Mouse (Mus musculus): ENCODE measurements at regions not wholly inside any gene's neighbourhood (a gene's known extent, or its start where the extent isn't known, plus 50 kb on each side); places are given as distances from the start of the nearest gene placed in this dataset.

DNA sequence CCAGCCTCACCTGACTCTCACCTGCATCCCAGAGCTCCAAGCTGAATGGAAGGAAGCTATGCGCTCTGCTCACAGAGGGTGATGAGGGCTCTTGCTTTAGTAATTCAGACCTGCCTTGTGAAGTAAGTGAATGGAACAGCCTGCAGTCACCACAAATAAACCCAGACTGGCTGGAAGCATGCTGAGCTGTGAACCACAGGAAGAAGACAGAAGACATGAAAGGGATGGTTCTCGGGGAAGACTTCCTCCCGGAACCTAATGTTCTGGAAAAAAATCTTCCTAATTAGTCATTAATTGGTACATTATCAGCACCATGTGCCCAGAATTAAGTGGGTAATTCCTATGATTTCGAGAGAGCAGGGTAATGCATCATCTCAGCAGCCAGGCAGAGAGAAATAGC lies 100.3 kb downstream of the Ets2 start:
- ATAC-seq (replicated peaks; ENCODE audit: low FRiP score): no peak
- H3K9ac ChIP-seq (ENCODE audit: low read depth, low read length): no peak overlapping the region
- 59% methylated on average over 4 of the region's 4 CpGs for WGBS

DNA sequence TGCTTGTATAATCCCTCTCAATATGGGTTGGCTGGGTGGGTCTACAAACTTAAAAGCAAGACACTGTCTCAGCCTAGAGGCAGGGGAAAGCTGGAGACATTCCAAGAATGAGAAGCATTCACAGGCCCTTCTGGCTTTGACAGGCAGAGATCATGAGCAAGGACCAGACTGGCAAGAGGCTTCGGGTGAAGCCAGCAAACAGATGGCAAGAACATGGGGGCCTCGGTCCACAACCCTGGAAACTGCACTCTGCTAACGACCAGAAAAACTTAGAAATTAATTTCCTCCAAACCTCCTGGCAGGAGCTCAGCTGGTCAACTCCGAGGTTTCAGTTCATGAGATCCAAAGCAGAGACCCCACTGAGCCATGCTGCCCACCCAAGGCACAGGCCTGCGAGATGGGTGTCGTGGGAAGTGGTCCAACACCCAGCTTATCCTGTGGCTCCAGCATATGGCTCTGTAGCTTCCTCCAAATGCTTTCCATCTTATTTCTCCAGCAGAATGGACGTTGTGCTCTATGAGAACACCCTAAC lies 99.1 kb downstream of the Ets2 start:
- 76% methylated on average over 7 of the region's 7 CpGs for WGBS
- Histone ChIP-seq H3K27me3 (replicated peaks; ENCODE audit: control insufficient read depth, insufficient read depth, low read length) (no peaks in the 10 kb centered on the region), H3K27ac (ENCODE audit: low read depth, low read length) (no peak overlapping the region), H3K9me3 (ENCODE audit: control insufficient read depth, low read length) (no peaks in the 10 kb centered on the region), H3K4me2 (no peak overlapping the region), H3K4me3 (ENCODE audit: low read depth, low read length) (no peak overlapping the region), H3K9ac (ENCODE audit: low read depth, low read length) (no peak overlapping the region), H3K4me1 (replicated peaks; ENCODE audit: control insufficient read depth, insufficient read depth, low read length) (no peaks in the 10 kb centered on the region), H3K36me3 (ENCODE audit: control insufficient read depth, insufficient read depth, low read length) (no peaks in the 10 kb centered on the region)
- no peak for ATAC-seq (replicated peaks; ENCODE audit: low FRiP score)
- DNase-seq (ENCODE audit: low spot score): no peak

More for the DNA sequence above, 100.3 kb downstream of the Ets2 start:
- Histone ChIP-seq H3K27me3 (replicated peaks; ENCODE audit: control insufficient read depth, insufficient read depth, low read length) (no peaks in the 10 kb centered on the region), H3K4me1 (replicated peaks; ENCODE audit: control insufficient read depth, insufficient read depth, low read length) (no peaks in the 10 kb centered on the region), H3K9me3 (ENCODE audit: control insufficient read depth, low read length) (no peaks in the 10 kb centered on the region), H3K4me3 (ENCODE audit: low read depth, low read length) (no peak overlapping the region), H3K27ac (ENCODE audit: low read depth, low read length) (no peak overlapping the region), H3K4me2 (no peak overlapping the region), H3K36me3 (ENCODE audit: control insufficient read depth, insufficient read depth, low read length) (no peaks in the 10 kb centered on the region)
- no peak for DNase-seq (ENCODE audit: low spot score)

DNA sequence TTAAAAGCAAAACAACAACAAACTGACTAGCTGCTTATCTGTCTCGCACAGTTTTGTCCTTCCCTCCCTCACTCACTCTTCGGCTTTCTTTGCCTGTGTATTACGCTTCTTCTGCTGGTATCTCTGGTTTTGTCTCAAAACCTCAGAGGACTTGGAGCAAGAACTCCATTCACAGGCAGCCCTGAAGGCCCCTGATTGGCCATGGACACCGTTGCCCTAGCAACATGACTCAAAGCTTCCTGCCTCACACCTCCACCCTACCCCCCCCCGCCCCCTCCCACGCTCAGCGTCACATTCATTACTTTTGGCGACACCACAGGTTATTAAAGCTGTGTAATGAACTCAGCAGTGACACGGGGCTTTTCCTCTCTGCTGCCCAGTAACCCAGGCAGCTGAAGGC lies 96.7 kb downstream of the Ets2 start:
- ATAC-seq (replicated peaks; ENCODE audit: low FRiP score) (no peak), DNase-seq (ENCODE audit: low spot score) (no peak)
- no peaks in the 10 kb centered on the region for H3K9me3 ChIP-seq (ENCODE audit: control insufficient read depth, low read length)
- no peaks in the 10 kb centered on the region for H3K4me1 ChIP-seq (replicated peaks; ENCODE audit: control insufficient read depth, insufficient read depth, low read length)
- H3K36me3 ChIP-seq (ENCODE audit: control insufficient read depth, insufficient read depth, low read length): no peaks in the 10 kb centered on the region
- H3K9ac ChIP-seq (ENCODE audit: low read depth, low read length): no peak overlapping the region
- H3K4me3 ChIP-seq (ENCODE audit: low read depth, low read length): no peak overlapping the region
- H3K4me2 ChIP-seq: no peak overlapping the region
- H3K27me3 ChIP-seq (replicated peaks; ENCODE audit: control insufficient read depth, insufficient read depth, low read length): no peaks in the 10 kb centered on the region
- H3K27ac ChIP-seq (ENCODE audit: low read depth, low read length): no peak overlapping the region
- WGBS: 35% methylated on average over 9 of the region's 9 CpGs

DNA sequence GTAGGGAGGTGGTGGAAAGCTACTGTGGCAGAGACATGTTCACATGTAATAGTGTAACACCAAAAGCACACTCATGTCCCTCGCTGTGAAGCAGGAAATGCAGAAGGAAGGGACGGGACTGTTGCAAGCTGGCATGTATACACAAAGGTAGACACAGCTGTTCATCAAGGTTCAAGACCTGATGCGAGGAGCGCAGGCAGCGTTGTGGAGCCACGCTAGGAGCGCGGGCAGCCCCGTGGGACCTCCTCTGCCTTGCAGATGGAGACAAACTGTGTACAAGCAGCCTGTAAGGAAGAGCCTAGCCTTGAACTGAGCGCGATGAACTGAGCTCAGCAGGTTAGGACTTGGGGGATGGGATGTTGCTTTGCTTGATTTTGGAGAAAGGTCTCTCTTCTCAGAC lies 96.2 kb downstream of the Ets2 start:
- Histone ChIP-seq H3K9me3 (ENCODE audit: control insufficient read depth, low read length) (no peaks in the 10 kb centered on the region), H3K9ac (ENCODE audit: low read depth, low read length) (no peak overlapping the region), H3K4me2 (no peak overlapping the region), H3K4me3 (ENCODE audit: low read depth, low read length) (no peak overlapping the region), H3K27ac (ENCODE audit: low read depth, low read length) (no peak overlapping the region), H3K4me1 (replicated peaks; ENCODE audit: control insufficient read depth, insufficient read depth, low read length) (no peaks in the 10 kb centered on the region), H3K36me3 (ENCODE audit: control insufficient read depth, insufficient read depth, low read length) (no peaks in the 10 kb centered on the region), H3K27me3 (replicated peaks; ENCODE audit: control insufficient read depth, insufficient read depth, low read length) (no peaks in the 10 kb centered on the region)
- DNase-seq (ENCODE audit: low spot score): no peak
- no peak for ATAC-seq (replicated peaks; ENCODE audit: low FRiP score)
- WGBS: 77% methylated on average over 11 of the region's 11 CpGs

DNA sequence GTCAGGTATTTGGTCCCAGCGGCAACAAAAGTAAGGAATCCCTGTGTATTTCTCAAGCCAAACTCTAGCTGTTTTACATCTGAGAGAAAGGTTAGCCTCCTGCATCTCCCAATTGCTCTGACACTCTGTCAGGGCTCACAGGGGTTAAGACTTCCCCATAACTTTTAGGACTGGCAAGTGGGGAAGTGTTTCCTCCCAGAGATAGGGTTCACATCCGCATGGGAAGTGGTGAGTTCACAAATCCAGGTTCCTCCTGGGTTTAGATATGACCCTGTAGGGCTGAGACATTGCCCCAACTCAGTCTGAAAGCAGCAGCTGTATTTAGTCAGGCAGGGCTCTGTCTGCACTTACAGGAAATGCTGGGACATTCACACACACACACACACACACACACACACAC lies 95.3 kb downstream of the Ets2 start:
- no peak overlapping the region for H3K27ac ChIP-seq (ENCODE audit: low read depth, low read length)
- H3K36me3 ChIP-seq (ENCODE audit: control insufficient read depth, insufficient read depth, low read length): no peaks in the 10 kb centered on the region
- no peak overlapping the region for H3K4me2 ChIP-seq
- no peak for DNase-seq (ENCODE audit: low spot score)
- no peaks in the 10 kb centered on the region for H3K9me3 ChIP-seq (ENCODE audit: control insufficient read depth, low read length)
- no peaks in the 10 kb centered on the region for H3K27me3 ChIP-seq (replicated peaks; ENCODE audit: control insufficient read depth, insufficient read depth, low read length)
- no peaks in the 10 kb centered on the region for H3K4me1 ChIP-seq (replicated peaks; ENCODE audit: control insufficient read depth, insufficient read depth, low read length)
- no peak overlapping the region for H3K4me3 ChIP-seq (ENCODE audit: low read depth, low read length)
- no peak; the same call in 1 of the 2 replicates for ATAC-seq (replicated peaks; ENCODE audit: low FRiP score)
- no peak overlapping the region for H3K9ac ChIP-seq (ENCODE audit: low read depth, low read length)
- 52% methylated on average over 2 of the region's 2 CpGs for WGBS

DNA sequence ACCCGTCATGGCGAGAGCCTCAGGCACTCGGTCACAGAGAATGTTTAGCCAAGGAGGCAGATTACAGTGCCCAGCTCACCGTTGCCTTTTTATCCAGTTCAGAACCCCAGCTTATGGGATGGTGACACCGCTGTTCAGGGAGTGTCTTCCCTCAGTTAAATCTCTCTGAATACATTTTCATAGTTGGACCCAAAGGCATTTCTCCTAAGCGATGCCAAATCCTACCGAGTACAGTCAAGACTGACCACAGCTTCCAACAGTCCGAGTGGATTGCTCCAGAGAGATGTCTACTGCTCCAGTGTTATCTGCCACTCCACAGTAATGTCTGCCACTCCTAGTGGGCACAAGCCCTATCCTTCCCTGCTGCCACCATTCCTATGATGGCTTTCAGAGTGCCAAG lies 93.0 kb downstream of the Ets2 start:
- Histone ChIP-seq H3K9me3 (ENCODE audit: control insufficient read depth, low read length) (no peaks in the 10 kb centered on the region), H3K36me3 (ENCODE audit: control insufficient read depth, insufficient read depth, low read length) (no peaks in the 10 kb centered on the region), H3K4me3 (ENCODE audit: low read depth, low read length) (no peak overlapping the region), H3K27me3 (replicated peaks; ENCODE audit: control insufficient read depth, insufficient read depth, low read length) (no peaks in the 10 kb centered on the region), H3K4me2 (no peak overlapping the region), H3K4me1 (replicated peaks; ENCODE audit: control insufficient read depth, insufficient read depth, low read length) (no peaks in the 10 kb centered on the region), H3K27ac (ENCODE audit: low read depth, low read length) (no peak overlapping the region), H3K9ac (ENCODE audit: low read depth, low read length) (no peak overlapping the region)
- no peak for DNase-seq (ENCODE audit: low spot score)
- WGBS: 81% methylated on average over 8 of the region's 8 CpGs
- no peak for ATAC-seq (replicated peaks; ENCODE audit: low FRiP score)

DNA sequence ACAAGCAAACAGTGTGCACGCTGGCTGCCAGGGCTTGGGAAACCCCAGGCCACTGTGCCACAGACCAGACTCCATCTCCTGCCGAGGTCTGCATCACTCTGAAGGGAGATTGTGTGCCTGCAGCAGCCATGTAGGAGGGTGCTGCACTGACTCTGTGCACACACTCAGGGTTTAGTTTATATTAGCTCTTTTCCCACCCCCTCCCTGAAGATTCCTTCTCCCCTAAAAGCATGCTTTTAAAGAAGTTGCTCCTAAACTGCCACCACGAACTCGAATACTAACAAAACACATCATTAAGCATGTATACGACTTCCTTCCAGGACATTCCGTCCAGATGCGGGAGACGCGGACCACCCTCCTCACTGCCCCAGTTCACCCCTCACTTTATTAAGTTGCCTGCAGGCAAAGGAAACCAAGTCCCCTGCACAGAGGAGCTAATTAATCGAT lies 92.4 kb downstream of the Ets2 start:
- Histone ChIP-seq H3K9ac (ENCODE audit: low read depth, low read length) (no peak overlapping the region), H3K36me3 (ENCODE audit: control insufficient read depth, insufficient read depth, low read length) (no peaks in the 10 kb centered on the region), H3K4me2 (no peak overlapping the region), H3K27me3 (replicated peaks; ENCODE audit: control insufficient read depth, insufficient read depth, low read length) (no peaks in the 10 kb centered on the region), H3K27ac (ENCODE audit: low read depth, low read length) (no peak overlapping the region), H3K4me1 (replicated peaks; ENCODE audit: control insufficient read depth, insufficient read depth, low read length) (no peaks in the 10 kb centered on the region), H3K9me3 (ENCODE audit: control insufficient read depth, low read length) (no peaks in the 10 kb centered on the region), H3K4me3 (ENCODE audit: low read depth, low read length) (no peak overlapping the region)
- WGBS: 60% methylated on average over 10 of the region's 10 CpGs
- ATAC-seq (replicated peaks; ENCODE audit: low FRiP score): no peak
- DNase-seq (ENCODE audit: low spot score): no peak

DNA sequence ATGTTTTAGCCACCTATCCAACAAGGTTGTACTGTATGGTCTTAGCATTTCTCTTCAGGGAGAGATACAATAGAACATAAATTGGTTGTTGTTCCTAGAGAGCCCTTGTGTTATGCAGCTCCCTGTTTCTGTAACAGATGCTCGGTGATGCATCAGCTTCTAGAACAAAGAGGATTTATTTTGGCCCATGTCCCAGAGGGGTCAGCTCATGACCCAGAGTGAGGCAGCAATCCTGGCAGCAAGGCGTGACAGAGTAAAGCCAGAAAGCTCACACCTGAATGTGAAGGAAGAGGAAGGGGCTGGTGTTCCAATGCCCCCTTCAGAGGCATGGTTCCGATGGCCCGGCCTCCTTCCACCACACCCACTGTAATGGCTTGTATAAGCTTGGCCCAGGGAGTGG lies 88.8 kb downstream of the Ets2 start:
- 80% methylated on average over 4 of the region's 4 CpGs for WGBS
- ATAC-seq (replicated peaks; ENCODE audit: low FRiP score) (no peak), DNase-seq (ENCODE audit: low spot score) (no peak)
- no peaks in the 10 kb centered on the region for H3K9me3 ChIP-seq (ENCODE audit: control insufficient read depth, low read length)
- no peak overlapping the region for H3K4me2 ChIP-seq
- no peaks in the 10 kb centered on the region for H3K36me3 ChIP-seq (ENCODE audit: control insufficient read depth, insufficient read depth, low read length)
- H3K27ac ChIP-seq (ENCODE audit: low read depth, low read length): no peak overlapping the region
- no peak overlapping the region for H3K4me3 ChIP-seq (ENCODE audit: low read depth, low read length)
- no peaks in the 10 kb centered on the region for H3K4me1 ChIP-seq (replicated peaks; ENCODE audit: control insufficient read depth, insufficient read depth, low read length)
- H3K9ac ChIP-seq (ENCODE audit: low read depth, low read length): no peak overlapping the region
- H3K27me3 ChIP-seq (replicated peaks; ENCODE audit: control insufficient read depth, insufficient read depth, low read length): no peaks in the 10 kb centered on the region

DNA sequence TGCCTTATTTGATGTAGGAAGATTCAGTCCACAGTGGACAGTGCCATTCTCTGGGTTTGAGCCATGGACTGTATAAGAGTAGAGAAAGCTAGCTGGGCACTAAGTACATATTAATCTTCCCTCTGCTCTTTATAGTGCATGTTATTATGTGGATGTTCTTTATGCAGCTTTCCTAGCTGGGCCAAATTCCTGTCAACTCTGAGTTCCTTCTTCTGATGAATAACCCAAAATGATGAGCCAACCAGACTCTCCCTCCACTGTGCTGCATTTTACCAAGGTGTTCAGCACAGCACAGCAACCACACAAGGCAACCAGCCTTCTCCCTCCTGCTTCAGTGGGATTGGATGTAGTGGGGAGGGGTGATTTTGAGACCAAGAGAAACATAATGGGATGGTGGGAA lies 87.7 kb downstream of the Ets2 start:
- no peak overlapping the region for H3K27ac ChIP-seq (ENCODE audit: low read depth, low read length)
- H3K27me3 ChIP-seq (replicated peaks; ENCODE audit: control insufficient read depth, insufficient read depth, low read length): no peaks in the 10 kb centered on the region
- no peak for DNase-seq (ENCODE audit: low spot score)
- no peak overlapping the region for H3K9ac ChIP-seq (ENCODE audit: low read depth, low read length)
- no peaks in the 10 kb centered on the region for H3K36me3 ChIP-seq (ENCODE audit: control insufficient read depth, insufficient read depth, low read length)
- no peak overlapping the region for H3K4me2 ChIP-seq
- no peak for ATAC-seq (replicated peaks; ENCODE audit: low FRiP score)
- H3K9me3 ChIP-seq (ENCODE audit: control insufficient read depth, low read length): no peaks in the 10 kb centered on the region
- no peaks in the 10 kb centered on the region for H3K4me1 ChIP-seq (replicated peaks; ENCODE audit: control insufficient read depth, insufficient read depth, low read length)
- H3K4me3 ChIP-seq (ENCODE audit: low read depth, low read length): no peak overlapping the region
